ENCODE assay signal across 12 mouse cellular contexts in genomic region chr1:133118127-133118526, GRCm38 (mm10). TPM values are rescaled to one million over a fixed set of nuclear protein-coding genes. Genes with fewer than 3 reads are reported as not detected.
DNase-seq lines count a peak whose midpoint lies in the region; ATAC-seq and TF ChIP-seq lines count a peak whose summit lies in the region.
"Had no signal": no experiment of that assay in that cellular context is flagged by ENCODE, and none has a peak within 500 bp of the region (broad histone marks: within the 10 kb centered on the region; RNA-seq: fewer than 3 reads in every experiment).

No protein-coding gene starts in this region.

- no peak overlapping the region for H3K4me2 ChIP-seq in lung, embryonic 14.5 days
- H3K4me2 ChIP-seq: embryonic facial prominence, embryonic 12.5 days; stomach, embryonic 15.5 days had no signal

- peak; percentile 80 for ATAC-seq in erythroid progenitor cell, adult 5-6 weeks (replicated peaks; ENCODE audit: low FRiP score, poor library complexity, severe bottlenecking)
- ATAC-seq in lung, embryonic 14.5 days (ENCODE audit: insufficient read depth): peak; percentile 48; the same call in 1 of the 2 replicates

- H3K36me3 ChIP-seq in lung, embryonic 14.5 days (ENCODE audit: insufficient read depth): no peaks in the 10 kb centered on the region
- H3K36me3 ChIP-seq: embryonic facial prominence, embryonic 12.5 days; stomach, embryonic 15.5 days had no signal

- no peaks in the 10 kb centered on the region for H3K27me3 ChIP-seq in lung, embryonic 14.5 days (ENCODE audit: insufficient read depth, low read length)
- H3K27me3 ChIP-seq: embryonic facial prominence, embryonic 12.5 days; stomach, embryonic 15.5 days had no signal

- no peak overlapping the region for H3K9ac ChIP-seq in lung, embryonic 14.5 days
- H3K9ac ChIP-seq: embryonic facial prominence, embryonic 12.5 days; stomach, embryonic 15.5 days had no signal

- WGBS in lung, adult 2 months: 78% methylated on average over 5 of the region's 5 CpGs
- 93% methylated on average over 5 of the region's 5 CpGs for WGBS in lung, embryonic 14.5 days

- no peak for TF ChIP-seq CTCF in lung, adult 2 months (IDR thresholded peaks at IDR 0.05; ENCODE audit: insufficient read depth, low read length)
- TF ChIP-seq CTCF in lung, embryonic 14.5 days (IDR thresholded peaks at IDR 0.05; ENCODE audit: low read depth): no peak

- no peak overlapping the region for H3K27ac ChIP-seq in lung, embryonic 14.5 days (ENCODE audit: low read depth)
- H3K27ac ChIP-seq: embryonic facial prominence, embryonic 12.5 days; gastrocnemius, adult 2 months; macrophage; stomach, embryonic 15.5 days had no signal

- H3K4me1 ChIP-seq in lung, adult 2 months (ENCODE audit: control insufficient read depth, insufficient read depth, low read length): no peaks in the 10 kb centered on the region
- H3K4me1 ChIP-seq in lung, embryonic 14.5 days (ENCODE audit: insufficient read depth): no peaks in the 10 kb centered on the region

- peak; percentile 61 to 67 for DNase-seq in lung, adult 18-20 months
- no peak for DNase-seq in lung, adult 2 months
- peak; percentile 49 for DNase-seq in lung, embryonic 14.5 days
- peak; percentile 42 for DNase-seq in yolk sac, embryonic 10.5 days (ENCODE audit: low spot score)
- DNase-seq in cerebellum, postnatal 25 days: no peak
- no peak for DNase-seq in gastrocnemius, adult 18-20 months (ENCODE audit: low spot score)
- DNase-seq in layer of hippocampus, postnatal 36 days: no peak
- DNase-seq: gastrocnemius, adult 2 months had no signal

- no peak for TF ChIP-seq POLR2A in lung, adult 2 months (IDR thresholded peaks at IDR 0.05; ENCODE audit: borderline replicate concordance, extremely low read depth, low read depth, low read length)

- H3K9me3 ChIP-seq in lung, embryonic 14.5 days (ENCODE audit: low read depth, low read length): no peaks in the 10 kb centered on the region; the same call in 1 of the 2 replicates
- H3K9me3 ChIP-seq: stomach, embryonic 15.5 days had no signal

- H3K4me3 ChIP-seq in lung, adult 2 months (replicated peaks; ENCODE audit: extremely low read depth, low read depth, low read length): no peak overlapping the region
- H3K4me3 ChIP-seq in lung, embryonic 14.5 days (ENCODE audit: low read depth, low read length): no peak overlapping the region
- H3K4me3 ChIP-seq: embryonic facial prominence, embryonic 12.5 days; gastrocnemius, adult 2 months; stomach, embryonic 15.5 days had no signal

RNA-seq across cellular contexts. Expression of gene Ppp1r15b, which starts 12.8 kb away (rescaled TPM):
- 24.2 and 26.5 TPM in 2 replicates for polyA plus RNA-seq in lung, adult 2 months (2012; rRNA removed)
- total RNA-seq in erythroid progenitor cell, adult 5-6 weeks (2015; ENCODE audit: low replicate concordance): 131 and 152 TPM in 2 replicates
- 227 and 245 TPM in 2 replicates for total RNA-seq in erythroid progenitor cell, adult 5-6 weeks (2017; ENCODE audit: low replicate concordance)
- polyA plus RNA-seq in lung, embryonic 14.5 days (2014; fragmentation: Nextera tagmentation; extraction: Ambion mirVana): 51.4 and 54.3 TPM in 2 replicates
- total RNA-seq in gastrocnemius, adult 18-20 months (2021): 10 to 100 TPM; 13.0 to 15.3 TPM
- total RNA-seq in layer of hippocampus, postnatal 36 days (2021): 10 to 100 TPM; 42.5 to 44.2 TPM

RNA-seq across cellular contexts. Expression of gene Plekha6, which starts 45.9 kb away (rescaled TPM):
- 38.4 and 39.4 TPM in 2 replicates for polyA plus RNA-seq in lung, adult 2 months (2012; rRNA removed)
- 0.36 TPM in 1 of 2 replicates, not detected in the other for total RNA-seq in erythroid progenitor cell, adult 5-6 weeks (2015; ENCODE audit: low replicate concordance)
- 0.51 TPM in 1 of 2 replicates, not detected in the other for total RNA-seq in erythroid progenitor cell, adult 5-6 weeks (2017; ENCODE audit: low replicate concordance)
- polyA plus RNA-seq in lung, embryonic 14.5 days (2014; fragmentation: Nextera tagmentation; extraction: Ambion mirVana): 6.7 and 10.2 TPM in 2 replicates
- 10 to 100 TPM in 1 of 2 experiments, 1 to 10 TPM in 1; 8.1 to 10.6 TPM for total RNA-seq in gastrocnemius, adult 18-20 months (2021)
- total RNA-seq in layer of hippocampus, postnatal 36 days (2021): 10 to 100 TPM; 48.4 to 51.8 TPM
- polyA plus RNA-seq: macrophage had no signal

Comparison
In these comparisons a context has a peak if more than half of its experiments do, and no peak if none do; other contexts are left out.
1. DNase-seq: peak in lung, adult 18-20 months (2 of 2), lung, embryonic 14.5 days (single experiment) and yolk sac, embryonic 10.5 days (single experiment); none in lung, adult 2 months (single experiment), cerebellum, postnatal 25 days (0 of 2), gastrocnemius, adult 18-20 months (single experiment) and layer of hippocampus, postnatal 36 days (0 of 2).
2. RNA of gene Plekha6, which starts 45.9 kb away (total RNA-seq): 48.4 to 51.8 TPM in layer of hippocampus, postnatal 36 days and 8.1 to 10.6 TPM in gastrocnemius, adult 18-20 months; 0.36 to 0.51 TPM in erythroid progenitor cell, adult 5-6 weeks; every median in the first group is over 4 times any median in the second.